Mouse (Mus musculus) forebrain, embryonic 14.5 days (tissue): ENCODE results near the gene Ado. TPM values are rescaled to one million over a fixed set of nuclear protein-coding genes. Genes with fewer than 3 reads are reported as not detected.

Experiments used
- ATAC-seq: fragments of 200-750 bp; cut with Nextera tagmentation; 2 replicates; pipeline ENCODE4 v1.8.0; 2017; ENCODE audit warnings: mild to moderate bottlenecking, moderate library complexity
- DNase-seq: peaks from one replicate; pipeline ENCODE4 v3.0.0-alpha.2; 2015; ENCODE audit warnings: low spot score
- H3K27ac ChIP-seq: fragments of 300-500 bp; sonication (generic); 2 replicates; pipeline ENCODE4 v1.5.1; 2014; ENCODE audit warnings: low read depth, mild to moderate bottlenecking, control low read depth, low read length, moderate library complexity
- H3K27me3 ChIP-seq: fragments of 300-500 bp; sonication (generic); replicated peaks from 2 replicates; pipeline ENCODE4 v1.6.1; 2014; ENCODE audit warnings: low read length, control low read depth, mixed read lengths; ENCODE audit not compliant: control insufficient read depth, insufficient read depth
- H3K36me3 ChIP-seq: fragments of 300-500 bp; sonication (generic); 2 replicates; pipeline ENCODE4 v1.6.1; 2014; ENCODE audit warnings: low read length, control low read depth; ENCODE audit not compliant: control insufficient read depth, insufficient read depth
- H3K4me1 ChIP-seq: fragments of 300-500 bp; sonication (generic); 2 replicates; pipeline ENCODE4 v1.6.1; 2014; ENCODE audit warnings: antibody characterized with exemption, low read length, control low read depth; ENCODE audit not compliant: control insufficient read depth, insufficient read depth
- H3K4me2 ChIP-seq: fragments of 300-500 bp; sonication (generic); 2 replicates; pipeline ENCODE4 v1.6.1; 2014; ENCODE audit warnings: mild to moderate bottlenecking, control low read depth, low read length
- H3K4me3 ChIP-seq: fragments of 300-500 bp; sonication (generic); 2 replicates; pipeline ENCODE4 v1.5.1; 2014; ENCODE audit warnings: low read depth, low read length, control low read depth
- H3K9ac ChIP-seq: fragments of 300-500 bp; sonication (generic); 2 replicates; pipeline ENCODE4 v1.6.1; 2014; ENCODE audit warnings: mild to moderate bottlenecking, low read length, control low read depth, moderate library complexity
- H3K9me3 ChIP-seq: fragments of 300-500 bp; sonication (generic); replicated peaks from 2 replicates; pipeline ENCODE4 v1.6.1; 2016; ENCODE audit warnings: low read length, control low read depth, mixed read lengths; ENCODE audit not compliant: control insufficient read depth
- WGBS: fragments of 180-500 bp; shearing (Covaris S2); extraction: QIAGEN DNeasy Blood & Tissue Kit; methylation state at CpG from one replicate; pipeline ENCODE4 v1.1.7; 2014; 5-methylcytosine and 5-hydroxymethylcytosine counted together
- polyA plus RNA-seq: library from polyadenylated mRNA; unstranded; fragments of >200 nt; fragmentation: Nextera tagmentation; extraction: Ambion mirVana; gene quantifications from 2 replicates; pipeline ENCODE4 v1.2.1, GENCODE M21; 2014

Ado gene
- polyA plus RNA-seq, 1 experiment from 2014 or later = 67.3 TPM

DNA sequence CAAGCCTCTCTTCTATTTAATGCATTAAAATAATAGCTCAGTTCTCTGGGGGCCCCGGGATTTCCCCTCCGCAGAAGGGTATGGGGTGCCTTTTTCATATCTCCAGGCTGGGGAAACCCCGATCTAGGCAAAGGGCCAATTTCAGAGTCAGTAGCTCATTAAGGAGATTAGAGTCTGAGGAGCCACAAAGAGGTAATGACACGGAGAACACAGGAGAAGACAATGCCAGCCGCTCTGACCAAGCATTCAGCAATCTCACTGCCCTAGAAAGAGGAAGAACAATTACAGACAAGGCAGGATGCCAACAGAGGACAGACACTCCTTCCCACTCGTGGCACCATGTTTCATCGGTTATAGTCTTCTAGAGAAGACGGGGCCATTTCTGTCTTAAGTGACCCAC, 17.3 kb upstream of the Ado start:
- WGBS = 9% methylated on average over 8 of the region's 8 CpGs
- Histone ChIP-seq H3K27me3 (peaks cover 76% of the 10 kb centered on the region), H3K9me3 (no peaks in the 10 kb centered on the region), H3K36me3 (no peaks in the 10 kb centered on the region), H3K9ac (no peak overlapping the region), H3K4me1 (no peaks in the 10 kb centered on the region), H3K4me3 (no peak overlapping the region), H3K4me2 (no peak overlapping the region), H3K27ac (no peak overlapping the region)
- DNase-seq (peak; percentile 59), ATAC-seq (peak; percentile 68; the same call in 1 of the 2 replicates)

DNA sequence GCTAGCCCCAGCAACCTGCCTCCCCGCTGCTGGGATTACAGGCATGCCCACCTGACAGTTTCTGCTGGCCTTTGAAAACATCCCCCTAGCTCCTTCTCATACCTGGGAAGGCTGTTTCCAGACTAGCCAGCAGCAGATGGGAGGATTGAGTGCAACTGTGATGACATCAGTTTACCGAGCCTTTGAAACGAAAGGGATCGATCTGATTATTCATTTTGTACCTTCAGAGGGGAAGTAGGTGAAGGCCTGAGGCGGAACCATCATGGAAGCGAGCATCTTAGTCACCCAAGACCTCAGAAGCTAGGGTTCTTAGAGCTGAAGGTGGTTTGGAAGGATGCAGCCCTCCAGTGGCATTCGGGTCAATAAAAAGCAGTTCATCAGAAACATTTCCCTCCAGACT, 15.8 kb upstream of the Ado start:
- ATAC-seq = no peak
- H3K27ac ChIP-seq = no peak overlapping the region
- H3K9ac ChIP-seq = no peak overlapping the region
- no peaks in the 10 kb centered on the region for H3K9me3 ChIP-seq
- H3K4me3 ChIP-seq = no peak overlapping the region
- no peak for DNase-seq
- H3K36me3 ChIP-seq = no peaks in the 10 kb centered on the region
- peaks cover 72% of the 10 kb centered on the region for H3K27me3 ChIP-seq
- WGBS = 93% methylated on average over 7 of the region's 7 CpGs
- 0 out of 2 replicates have a peak, but pooled peaks cover 5% of the 10 kb centered on the region for H3K4me1 ChIP-seq
- H3K4me2 ChIP-seq = no peak overlapping the region

DNA sequence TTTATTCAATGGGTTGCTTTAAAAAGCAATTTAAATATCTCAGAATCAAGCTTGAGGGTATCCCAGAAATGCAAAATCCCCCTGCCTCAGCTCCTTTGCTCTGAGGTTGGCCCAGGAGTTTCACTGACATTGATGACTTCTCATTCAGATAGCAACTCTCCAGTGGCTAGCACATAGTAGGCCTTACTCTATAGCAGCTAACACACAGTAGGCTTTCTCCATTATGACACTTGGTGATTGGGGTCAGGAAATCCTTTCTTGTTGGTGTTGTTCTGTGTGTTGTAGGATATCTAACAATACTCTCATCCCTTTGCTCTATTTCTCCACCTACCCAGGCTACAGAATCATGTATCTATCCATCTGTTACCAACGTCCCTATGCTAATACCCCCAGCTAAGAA, 12.4 kb upstream of the Ado start:
- no peak for DNase-seq
- no peak overlapping the region for H3K27ac ChIP-seq
- H3K4me1 ChIP-seq = 0 out of 2 replicates have a peak, but pooled peaks cover 5% of the 10 kb centered on the region
- no peak overlapping the region for H3K4me2 ChIP-seq
- 73% methylated on average over 1 of the region's 1 CpGs for WGBS
- no peak overlapping the region for H3K4me3 ChIP-seq
- no peak overlapping the region for H3K9ac ChIP-seq
- H3K9me3 ChIP-seq = peaks cover 12% of the 10 kb centered on the region; the same call in 1 of the 2 replicates
- peaks cover 74% of the 10 kb centered on the region for H3K27me3 ChIP-seq
- ATAC-seq = no peak
- no peaks in the 10 kb centered on the region for H3K36me3 ChIP-seq

DNA sequence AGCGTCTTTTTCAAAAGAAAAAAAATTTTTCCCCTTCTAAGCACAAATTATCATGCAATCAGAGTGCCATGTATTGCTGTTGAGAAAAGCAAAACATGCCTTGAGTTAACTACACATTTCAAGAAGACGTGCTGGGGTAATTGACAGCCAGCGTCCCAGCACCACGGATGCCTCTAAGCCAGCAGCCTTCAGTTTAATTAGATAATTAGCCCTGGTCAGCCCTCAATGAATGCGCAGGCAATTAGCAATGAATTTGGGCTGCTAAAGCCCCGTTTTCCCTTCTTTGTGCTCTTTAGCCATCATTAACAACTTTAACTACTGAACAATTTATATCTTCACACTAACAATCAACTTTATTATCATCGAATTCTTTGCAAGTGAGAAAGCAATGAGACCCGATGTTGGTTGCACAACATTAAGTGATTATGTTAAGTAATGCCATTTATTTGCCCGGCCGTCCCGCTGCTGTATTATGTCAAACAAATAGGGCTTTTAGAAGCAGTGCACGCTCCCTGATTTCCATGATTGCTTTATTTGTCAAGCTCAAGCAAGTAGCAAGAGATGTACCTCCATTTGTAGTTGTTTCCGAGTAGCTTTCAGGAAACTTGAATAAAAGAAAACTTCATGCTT, 11.1 kb upstream of the Ado start:
- peaks cover 82% of the 10 kb centered on the region for H3K27me3 ChIP-seq
- no peak overlapping the region for H3K4me3 ChIP-seq
- H3K9me3 ChIP-seq = peaks cover 12% of the 10 kb centered on the region; the same call in 1 of the 2 replicates
- DNase-seq (peak; percentile 93), ATAC-seq (peak; percentile 95)
- H3K27ac ChIP-seq = no peak overlapping the region
- no peaks in the 10 kb centered on the region for H3K36me3 ChIP-seq
- H3K9ac ChIP-seq = no peak overlapping the region
- WGBS = 5% methylated on average over 13 of the region's 13 CpGs
- H3K4me1 ChIP-seq = 0 out of 2 replicates have a peak, but pooled peaks cover 5% of the 10 kb centered on the region
- 0 out of 2 replicates have a peak overlapping the region, but pooled peaks have one; percentile 5 for H3K4me2 ChIP-seq

DNA sequence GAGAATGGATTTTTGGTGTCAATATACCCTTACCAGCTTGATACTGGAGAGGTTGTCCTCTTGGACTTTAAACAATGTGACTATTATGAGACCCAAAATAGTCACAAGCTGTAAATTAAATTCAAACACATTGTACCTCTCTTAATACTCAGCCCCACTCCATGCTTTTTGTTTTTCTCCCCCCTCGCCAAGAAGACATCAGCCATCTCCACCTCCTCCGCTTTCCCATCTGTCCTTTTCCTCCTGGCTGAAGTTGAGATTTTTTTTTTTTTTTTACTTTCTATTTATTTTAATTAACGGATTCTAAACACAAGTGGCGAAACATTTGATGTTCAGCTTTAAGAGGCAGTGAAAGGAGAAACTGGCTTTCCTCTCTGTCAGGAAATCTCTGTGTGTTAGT, 9.3 kb upstream of the Ado start:
- DNase-seq (peak; percentile 20), ATAC-seq (no peak)
- Histone ChIP-seq H3K9ac (no peak overlapping the region), H3K4me3 (no peak overlapping the region), H3K27ac (no peak overlapping the region), H3K36me3 (no peaks in the 10 kb centered on the region), H3K4me1 (0 out of 2 replicates have a peak, but pooled peaks cover 5% of the 10 kb centered on the region), H3K27me3 (peaks cover 72% of the 10 kb centered on the region), H3K9me3 (peaks cover 12% of the 10 kb centered on the region; the same call in 1 of the 2 replicates), H3K4me2 (no peak overlapping the region)
- WGBS = 67% methylated on average over 4 of the region's 4 CpGs

DNA sequence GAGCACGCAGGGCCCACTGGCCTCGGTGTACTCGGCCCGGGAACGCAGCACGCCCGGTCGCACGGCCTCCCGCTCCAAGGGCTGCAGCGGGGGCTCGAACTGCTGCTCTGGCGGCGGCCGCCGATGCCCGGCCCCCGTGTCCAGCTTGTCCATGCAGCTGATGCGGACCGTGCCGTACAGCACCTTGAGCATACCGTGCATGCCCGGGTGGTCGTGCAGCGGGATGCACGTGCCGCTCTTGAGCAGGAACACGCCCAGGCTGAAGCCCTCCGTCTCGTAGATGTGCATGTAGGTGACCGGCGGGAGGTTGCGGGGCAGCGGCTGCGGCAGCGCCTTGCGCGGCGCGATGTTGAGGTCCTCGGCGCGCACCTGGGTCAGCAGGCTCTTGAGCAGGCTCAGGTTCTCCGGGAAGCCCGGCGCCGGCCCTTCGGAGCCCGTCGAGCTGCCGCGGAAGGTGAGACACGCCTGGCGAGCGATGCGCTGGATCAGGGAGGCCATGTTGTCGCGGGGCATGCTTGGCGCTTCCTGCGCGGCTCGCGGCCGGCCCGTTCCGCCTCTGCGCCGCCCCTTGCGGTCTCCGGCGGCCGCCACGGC, 397 bp downstream of the Ado start:
- WGBS = under 1% methylated on average over 68 of the region's 73 CpGs
- DNase-seq (no peak), ATAC-seq (peak; percentile 78)
- Histone ChIP-seq H3K9ac (peak overlapping the region; percentile 84), H3K27ac (peak overlapping the region; percentile 94), H3K4me3 (peak overlapping the region; percentile 79), H3K4me1 (peaks cover 18% of the 10 kb centered on the region), H3K27me3 (peaks cover 37% of the 10 kb centered on the region), H3K36me3 (peaks cover 2% of the 10 kb centered on the region; the same call in 1 of the 2 replicates), H3K4me2 (peak overlapping the region; percentile 98), H3K9me3 (no peaks in the 10 kb centered on the region)

DNA sequence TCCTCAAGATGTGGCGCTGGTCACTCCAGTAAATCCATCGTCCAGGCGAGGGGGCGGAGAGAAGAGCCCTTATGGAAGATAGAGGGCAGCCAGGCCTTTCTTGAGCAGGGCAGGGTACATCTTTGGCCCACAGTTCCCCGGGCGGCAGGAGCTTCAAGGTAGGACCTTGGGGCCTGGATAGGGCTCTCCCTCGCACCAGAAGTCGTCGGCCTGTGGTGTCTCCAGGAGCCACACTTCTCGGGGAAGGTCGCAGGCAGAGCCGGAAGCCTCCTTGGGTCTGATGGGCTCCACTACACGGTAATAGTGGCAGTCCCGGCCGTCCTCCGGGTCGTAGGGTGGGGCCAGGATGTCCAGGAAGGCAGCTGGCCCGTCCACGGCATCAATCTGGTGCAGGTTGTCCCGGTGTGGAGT, 900 bp downstream of the Ado start:
- Histone ChIP-seq H3K27ac (no peak overlapping the region), H3K36me3 (peaks cover 2% of the 10 kb centered on the region; the same call in 1 of the 2 replicates), H3K4me1 (peaks cover 18% of the 10 kb centered on the region), H3K9me3 (no peaks in the 10 kb centered on the region), H3K9ac (peak overlapping the region; percentile 84), H3K27me3 (peaks cover 32% of the 10 kb centered on the region), H3K4me3 (peak overlapping the region; percentile 79), H3K4me2 (peak overlapping the region; percentile 98)
- DNase-seq (no peak), ATAC-seq (no peak)
- WGBS = 2% methylated on average over 20 of the region's 20 CpGs

DNA sequence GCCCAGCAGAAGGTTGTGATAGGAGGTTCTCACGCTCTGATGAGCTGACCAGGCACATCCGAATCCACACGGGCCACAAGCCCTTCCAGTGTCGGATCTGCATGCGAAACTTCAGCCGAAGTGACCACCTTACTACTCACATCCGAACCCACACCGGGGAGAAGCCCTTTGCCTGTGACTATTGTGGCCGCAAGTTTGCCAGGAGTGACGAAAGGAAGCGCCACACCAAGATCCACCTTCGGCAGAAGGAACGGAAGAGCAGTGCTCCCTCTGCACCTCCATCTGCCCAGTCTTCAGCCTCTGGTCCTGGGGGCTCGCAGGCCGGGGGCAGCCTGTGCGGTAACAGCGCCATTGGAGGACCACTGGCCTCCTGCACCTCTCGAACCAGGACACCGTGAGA, 8.2 kb downstream of the Ado start:
- peaks cover 9% of the 10 kb centered on the region; the same call in 1 of the 2 replicates for H3K4me1 ChIP-seq
- H3K4me3 ChIP-seq = no peak overlapping the region
- WGBS = 9% methylated on average over 19 of the region's 19 CpGs
- H3K36me3 ChIP-seq = peaks cover 2% of the 10 kb centered on the region; the same call in 1 of the 2 replicates
- DNase-seq = no peak
- no peak for ATAC-seq
- H3K27me3 ChIP-seq = peaks cover 68% of the 10 kb centered on the region
- H3K9ac ChIP-seq = no peak overlapping the region
- H3K27ac ChIP-seq = no peak overlapping the region
- H3K4me2 ChIP-seq = no peak overlapping the region
- H3K9me3 ChIP-seq = no peaks in the 10 kb centered on the region

DNA sequence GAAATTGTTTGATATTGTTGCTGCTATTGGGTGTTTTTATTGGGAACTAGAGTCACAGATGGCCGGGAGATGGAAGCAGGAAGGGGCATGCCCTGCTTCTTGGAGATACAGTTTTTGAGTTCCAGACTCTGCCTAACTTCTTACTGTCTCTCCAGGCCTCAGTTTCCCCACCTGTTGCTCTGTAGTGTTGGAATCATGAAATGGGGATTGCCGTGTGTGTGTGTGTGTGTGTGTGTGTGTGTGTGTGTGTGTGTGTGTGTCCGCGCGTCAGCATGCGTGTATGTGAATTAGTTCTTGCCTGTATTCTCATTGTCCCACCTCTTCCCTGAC, 9.4 kb downstream of the Ado start:
- Histone ChIP-seq H3K4me2 (no peak overlapping the region), H3K27ac (no peak overlapping the region), H3K9ac (no peak overlapping the region), H3K27me3 (peaks cover 80% of the 10 kb centered on the region), H3K4me3 (peak overlapping the region; percentile 51; the same call in 1 of the 2 replicates), H3K9me3 (no peaks in the 10 kb centered on the region), H3K36me3 (peaks cover under 1% of the 10 kb centered on the region; the same call in 1 of the 2 replicates), H3K4me1 (peaks cover 11% of the 10 kb centered on the region; the same call in 1 of the 2 replicates)
- no peak for DNase-seq
- ATAC-seq = no peak
- 25% methylated on average over 6 of the region's 6 CpGs for WGBS
